Mouse (Mus musculus) heart, adult 2 months (tissue): ENCODE data around the gene Rela.

Experiments
- CTCF ChIP-seq: fragments of 200-600 bp; IDR thresholded peaks from 2 replicates; pipeline ENCODE4 v1.8.1; 2022; ENCODE audit warnings: antibody characterized with exemption, mild to moderate bottlenecking, moderate library complexity
- POLR2A ChIP-seq: fragments of 200-500 bp; IDR thresholded peaks from 2 replicates; pipeline ENCODE4 v1.6.1; 2011; ENCODE audit warnings: mild to moderate bottlenecking, low read depth, low read length, control low read depth; ENCODE audit not compliant: insufficient read depth

DNA sequence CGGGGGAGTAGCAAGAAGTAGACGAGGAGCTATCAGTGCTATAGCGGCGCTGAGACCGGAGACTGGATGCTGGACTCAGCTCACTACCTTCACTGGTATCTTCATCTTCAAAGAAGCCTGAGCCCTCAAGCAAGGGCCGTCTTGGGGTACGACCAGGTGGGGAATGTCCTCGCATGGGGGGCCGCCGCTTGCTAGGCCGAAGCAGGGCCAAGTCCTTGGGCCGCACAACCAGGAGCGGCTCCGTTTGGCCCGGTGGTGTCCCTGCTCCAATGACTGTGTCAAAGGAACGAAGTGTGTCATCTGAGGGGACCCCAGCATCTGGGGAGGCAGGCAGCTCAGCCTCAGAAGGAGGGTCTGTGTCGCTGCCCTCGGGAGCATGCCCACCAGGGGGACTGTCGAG, 48.1 kb downstream of the Rela start:
- TF ChIP-seq CTCF = no peak
- no peak for TF ChIP-seq POLR2A
